Mouse (Mus musculus): ENCODE results near the gene F13a1. TPM values are rescaled to one million over a fixed set of nuclear protein-coding genes. Genes with fewer than 3 reads are reported as not detected.
A peak's percentile ranks its signal among the peaks of the same experiment; 100 is the strongest.

Gene F13a1
- polyA plus RNA-seq (2015; fragmentation: Nextera tagmentation; extraction: Ambion mirVana), result 27.9 and 28.2 TPM in 2 replicates

DNA sequence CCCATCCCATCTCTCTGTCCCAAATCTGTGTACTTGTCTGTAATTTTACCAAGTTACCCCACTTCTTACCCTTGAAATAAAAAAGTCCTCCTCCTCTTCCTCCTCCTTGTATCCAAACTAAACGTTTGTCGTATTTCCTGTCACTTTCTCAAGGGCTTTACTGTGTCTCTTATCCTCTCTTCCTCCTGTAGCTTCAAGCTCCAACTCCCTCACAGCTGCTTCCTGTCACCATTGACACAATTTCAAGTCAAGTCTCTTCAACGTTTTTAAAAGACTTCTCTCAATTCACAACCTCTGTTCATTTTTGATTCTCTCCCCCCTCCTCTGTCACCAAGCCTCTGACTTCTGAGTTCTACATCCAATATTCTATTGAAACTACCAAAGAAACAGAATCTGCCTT, at the start of gene F13a1:
Gene F13a1 (minus strand): TSS at position 119 of the 400 bp plus-strand sequence.
- ATAC-seq (ENCODE audit: low read depth), result no peak
- no peak within 1 kb of the TSS for H3K4me2 ChIP-seq (ENCODE audit: low read depth, low read length)
- H3K27ac ChIP-seq (ENCODE audit: low read length), result no peak within 1 kb of the TSS
- H3K4me3 ChIP-seq (ENCODE audit: low read length), result no peak within 1 kb of the TSS
- no peak within 1 kb of the TSS for H3K9ac ChIP-seq (ENCODE audit: low read length)
- no peaks in the 10 kb centered on the region for H3K9me3 ChIP-seq (ENCODE audit: control insufficient read depth, low read length)
- H3K4me1 ChIP-seq (replicated peaks; ENCODE audit: control insufficient read depth, insufficient read depth, low read length), result no peaks in the 10 kb centered on the region
- WGBS, result 27% methylated on average over 3 of the region's 3 CpGs
- H3K27me3 ChIP-seq (ENCODE audit: control insufficient read depth, insufficient read depth, low read depth, low read length), result no peaks in the 10 kb centered on the region
- no peaks in the 10 kb centered on the region for H3K36me3 ChIP-seq (ENCODE audit: control insufficient read depth, insufficient read depth, low read length)

DNA sequence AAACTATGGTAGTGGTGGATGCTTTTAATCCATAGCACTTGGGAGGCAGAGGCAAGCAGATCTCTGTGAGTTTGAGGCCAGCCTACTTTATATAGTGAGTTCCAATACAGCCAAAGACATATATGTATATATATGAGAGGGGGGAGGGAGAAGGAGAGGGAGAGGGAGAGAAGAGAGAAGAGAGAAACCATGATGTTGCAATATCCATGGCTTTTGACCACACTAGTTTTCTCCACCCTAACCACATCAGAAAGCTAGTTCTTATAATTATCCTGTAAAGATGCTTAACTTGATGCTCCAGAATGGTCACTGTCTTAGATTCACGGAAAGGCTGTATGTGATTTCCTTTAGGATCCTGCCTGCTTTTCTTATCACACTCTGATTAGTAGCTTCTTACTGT, 41.6 kb upstream of the F13a1 start:
- no peaks in the 10 kb centered on the region for H3K36me3 ChIP-seq (ENCODE audit: control insufficient read depth, insufficient read depth, low read length)
- no peak overlapping the region for H3K4me3 ChIP-seq (ENCODE audit: low read length)
- no peak overlapping the region for H3K4me2 ChIP-seq (ENCODE audit: low read depth, low read length)
- WGBS, result 86% methylated on average over 1 of the region's 1 CpGs
- no peaks in the 10 kb centered on the region for H3K4me1 ChIP-seq (replicated peaks; ENCODE audit: control insufficient read depth, insufficient read depth, low read length)
- no peak for ATAC-seq (ENCODE audit: low read depth)
- H3K27me3 ChIP-seq (ENCODE audit: control insufficient read depth, insufficient read depth, low read depth, low read length), result no peaks in the 10 kb centered on the region
- no peak overlapping the region for H3K27ac ChIP-seq (ENCODE audit: low read length)
- no peaks in the 10 kb centered on the region for H3K9me3 ChIP-seq (ENCODE audit: control insufficient read depth, low read length)
- no peak overlapping the region for H3K9ac ChIP-seq (ENCODE audit: low read length)

- Histone ChIP-seq H3K4me3 (ENCODE audit: low read length) (no peak overlapping the region), H3K4me1 (replicated peaks; ENCODE audit: control insufficient read depth, insufficient read depth, low read length) (no peaks in the 10 kb centered on the region), H3K4me2 (ENCODE audit: low read depth, low read length) (no peak overlapping the region), H3K36me3 (ENCODE audit: control insufficient read depth, insufficient read depth, low read length) (no peaks in the 10 kb centered on the region), H3K9ac (ENCODE audit: low read length) (no peak overlapping the region), H3K9me3 (ENCODE audit: control insufficient read depth, low read length) (no peaks in the 10 kb centered on the region), H3K27ac (ENCODE audit: low read length) (no peak overlapping the region), H3K27me3 (ENCODE audit: control insufficient read depth, insufficient read depth, low read depth, low read length) (no peaks in the 10 kb centered on the region)
- no peak for ATAC-seq (ENCODE audit: low read depth)
- WGBS, result 50% methylated on average over 6 of the region's 6 CpGs
These were observed 39.1 kb upstream of the F13a1 start for GRCm38 (mm10) chr13:37089104-37089503.

GRCm38 (mm10) chr13:37081506-37082241, 31.6 kb upstream of the F13a1 start:
- no peaks in the 10 kb centered on the region for H3K9me3 ChIP-seq (ENCODE audit: control insufficient read depth, low read length)
- no peak overlapping the region for H3K4me2 ChIP-seq (ENCODE audit: low read depth, low read length)

DNA sequence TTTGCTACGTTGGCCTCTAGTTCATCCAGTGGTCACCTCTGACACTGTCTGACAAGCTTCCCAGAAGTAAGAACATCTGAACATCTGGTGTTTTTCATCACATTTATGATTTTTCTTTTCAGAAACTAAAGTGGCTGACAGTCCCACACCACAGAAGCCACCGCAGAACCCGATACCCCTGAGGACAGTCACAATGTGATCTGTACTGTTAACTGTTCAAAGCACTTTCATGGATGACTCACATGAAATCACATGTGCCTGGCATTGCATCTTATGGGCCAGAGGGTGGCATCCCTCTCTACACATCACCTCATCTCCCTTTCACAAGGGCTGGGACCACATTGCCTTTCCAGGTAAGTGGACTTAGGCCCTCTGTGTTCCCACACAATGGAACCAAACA, 21.3 kb upstream of the F13a1 start:
- ATAC-seq (ENCODE audit: low read depth), result no peak

More at GRCm38 (mm10) chr13:37081506-37082241, 31.6 kb upstream of the F13a1 start:
- ATAC-seq (ENCODE audit: low read depth), result no peak
- H3K4me1 ChIP-seq (replicated peaks; ENCODE audit: control insufficient read depth, insufficient read depth, low read length), result no peaks in the 10 kb centered on the region
- 61% methylated on average over 13 of the region's 13 CpGs for WGBS
- no peaks in the 10 kb centered on the region for H3K36me3 ChIP-seq (ENCODE audit: control insufficient read depth, insufficient read depth, low read length)
- no peak overlapping the region for H3K27ac ChIP-seq (ENCODE audit: low read length)
- H3K27me3 ChIP-seq (ENCODE audit: control insufficient read depth, insufficient read depth, low read depth, low read length), result no peaks in the 10 kb centered on the region
- H3K4me3 ChIP-seq (ENCODE audit: low read length), result no peak overlapping the region
- H3K9ac ChIP-seq (ENCODE audit: low read length), result no peak overlapping the region

DNA sequence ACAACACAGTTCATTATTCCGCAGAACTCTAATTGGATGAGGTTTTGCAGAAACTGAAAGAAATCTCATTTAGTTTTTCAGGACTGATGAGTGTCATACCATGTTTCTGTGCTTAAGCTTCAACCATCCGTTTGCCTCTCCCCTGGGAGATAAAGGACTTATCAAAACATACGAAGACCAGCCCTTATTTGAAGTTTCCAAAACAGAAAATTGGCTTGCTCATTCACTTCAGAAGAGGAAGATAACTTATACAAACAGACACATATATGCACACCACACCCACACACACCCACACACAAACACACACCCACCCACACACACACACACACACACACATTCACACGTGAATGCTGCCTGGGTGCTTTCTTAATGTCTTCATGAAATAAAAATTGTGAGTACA, 20.8 kb upstream of the F13a1 start:
- Histone ChIP-seq H3K27ac (ENCODE audit: low read length) (no peak overlapping the region), H3K9me3 (ENCODE audit: control insufficient read depth, low read length) (no peaks in the 10 kb centered on the region), H3K4me1 (replicated peaks; ENCODE audit: control insufficient read depth, insufficient read depth, low read length) (no peaks in the 10 kb centered on the region), H3K4me2 (ENCODE audit: low read depth, low read length) (no peak overlapping the region), H3K27me3 (ENCODE audit: control insufficient read depth, insufficient read depth, low read depth, low read length) (no peaks in the 10 kb centered on the region), H3K36me3 (ENCODE audit: control insufficient read depth, insufficient read depth, low read length) (no peaks in the 10 kb centered on the region), H3K4me3 (ENCODE audit: low read length) (no peak overlapping the region), H3K9ac (ENCODE audit: low read length) (no peak overlapping the region)
- ATAC-seq (ENCODE audit: low read depth), result no peak
- 47% methylated on average over 4 of the region's 4 CpGs for WGBS

More for the DNA sequence above, 21.3 kb upstream of the F13a1 start:
- 68% methylated on average over 3 of the region's 3 CpGs for WGBS
- Histone ChIP-seq H3K27ac (ENCODE audit: low read length) (no peak overlapping the region), H3K4me2 (ENCODE audit: low read depth, low read length) (no peak overlapping the region), H3K9ac (ENCODE audit: low read length) (no peak overlapping the region), H3K9me3 (ENCODE audit: control insufficient read depth, low read length) (no peaks in the 10 kb centered on the region), H3K27me3 (ENCODE audit: control insufficient read depth, insufficient read depth, low read depth, low read length) (no peaks in the 10 kb centered on the region), H3K4me1 (replicated peaks; ENCODE audit: control insufficient read depth, insufficient read depth, low read length) (no peaks in the 10 kb centered on the region), H3K36me3 (ENCODE audit: control insufficient read depth, insufficient read depth, low read length) (no peaks in the 10 kb centered on the region), H3K4me3 (ENCODE audit: low read length) (no peak overlapping the region)

- no peak overlapping the region for H3K27ac ChIP-seq (ENCODE audit: low read length)
- ATAC-seq (ENCODE audit: low read depth), result peak; percentile 77
- WGBS, result 57% methylated on average over 5 of the region's 5 CpGs
These were observed 10.8 kb upstream of the F13a1 start for GRCm38 (mm10) chr13:37060810-37061209.

DNA sequence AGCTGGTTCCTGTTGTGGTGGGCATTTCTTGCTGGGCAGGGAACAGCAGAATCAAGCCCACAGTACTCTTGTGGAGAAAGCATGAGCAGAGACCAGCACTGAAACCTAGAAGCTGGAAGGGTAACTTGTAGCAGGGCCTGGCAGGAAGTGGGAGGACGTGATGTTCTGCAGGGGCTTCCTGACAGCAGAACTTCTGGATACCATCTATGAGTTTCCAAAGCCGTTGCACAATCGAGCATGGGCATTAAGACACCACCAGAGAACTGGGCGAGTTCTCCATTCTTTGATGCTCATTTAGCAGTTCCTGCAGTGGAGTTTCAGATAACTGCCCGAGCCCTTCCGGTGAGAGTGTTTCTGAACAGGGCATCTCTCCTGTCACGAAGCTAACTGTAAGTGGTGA, 6.6 kb upstream of the F13a1 start:
- WGBS, result 75% methylated on average over 7 of the region's 7 CpGs
- H3K9me3 ChIP-seq (ENCODE audit: control insufficient read depth, low read length), result no peaks in the 10 kb centered on the region

More at GRCm38 (mm10) chr13:37060810-37061209, 10.8 kb upstream of the F13a1 start:
- H3K27me3 ChIP-seq (ENCODE audit: control insufficient read depth, insufficient read depth, low read depth, low read length), result no peaks in the 10 kb centered on the region
- H3K9me3 ChIP-seq (ENCODE audit: control insufficient read depth, low read length), result no peaks in the 10 kb centered on the region
- no peak overlapping the region for H3K4me3 ChIP-seq (ENCODE audit: low read length)
- H3K4me2 ChIP-seq (ENCODE audit: low read depth, low read length), result no peak overlapping the region
- 0 out of 2 replicates have a peak, but pooled peaks cover 3% of the 10 kb centered on the region for H3K4me1 ChIP-seq (replicated peaks; ENCODE audit: control insufficient read depth, insufficient read depth, low read length)
- H3K9ac ChIP-seq (ENCODE audit: low read length), result no peak overlapping the region
- no peaks in the 10 kb centered on the region for H3K36me3 ChIP-seq (ENCODE audit: control insufficient read depth, insufficient read depth, low read length)

DNA sequence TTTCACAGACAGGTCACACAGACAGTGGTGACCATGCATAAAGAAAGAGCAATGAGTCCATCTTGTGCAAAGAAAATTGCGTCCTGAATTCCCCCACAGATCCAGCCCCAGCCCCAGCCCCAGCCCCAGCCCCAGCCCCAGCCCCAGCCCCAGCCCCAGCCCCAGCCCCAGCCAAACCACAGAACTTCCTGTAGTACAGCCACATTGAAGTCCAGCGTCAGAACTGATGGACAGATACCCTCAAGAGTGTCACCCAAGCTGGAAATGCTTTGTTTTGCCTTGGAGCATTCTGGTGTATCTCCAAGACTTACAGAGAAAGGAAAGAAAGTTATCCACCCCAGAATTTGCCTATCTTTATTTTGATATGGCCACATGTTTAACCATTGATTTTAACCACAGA, 413 bp downstream of the F13a1 start:
- H3K4me3 ChIP-seq (ENCODE audit: low read length), result no peak overlapping the region
- H3K27me3 ChIP-seq (ENCODE audit: control insufficient read depth, insufficient read depth, low read depth, low read length), result no peaks in the 10 kb centered on the region
- H3K27ac ChIP-seq (ENCODE audit: low read length), result no peak overlapping the region
- H3K36me3 ChIP-seq (ENCODE audit: control insufficient read depth, insufficient read depth, low read length), result no peaks in the 10 kb centered on the region
- no peak overlapping the region for H3K4me2 ChIP-seq (ENCODE audit: low read depth, low read length)
- no peaks in the 10 kb centered on the region for H3K9me3 ChIP-seq (ENCODE audit: control insufficient read depth, low read length)
- WGBS, result 43% methylated on average over 2 of the region's 2 CpGs
- no peaks in the 10 kb centered on the region for H3K4me1 ChIP-seq (replicated peaks; ENCODE audit: control insufficient read depth, insufficient read depth, low read length)
- ATAC-seq (ENCODE audit: low read depth), result no peak
- no peak overlapping the region for H3K9ac ChIP-seq (ENCODE audit: low read length)

More for the DNA sequence above, 6.6 kb upstream of the F13a1 start:
- no peak overlapping the region for H3K27ac ChIP-seq (ENCODE audit: low read length)
- H3K4me2 ChIP-seq (ENCODE audit: low read depth, low read length), result no peak overlapping the region
- H3K36me3 ChIP-seq (ENCODE audit: control insufficient read depth, insufficient read depth, low read length), result no peaks in the 10 kb centered on the region
- no peak overlapping the region for H3K9ac ChIP-seq (ENCODE audit: low read length)
- 0 out of 2 replicates have a peak, but pooled peaks cover 3% of the 10 kb centered on the region for H3K4me1 ChIP-seq (replicated peaks; ENCODE audit: control insufficient read depth, insufficient read depth, low read length)
- no peak overlapping the region for H3K4me3 ChIP-seq (ENCODE audit: low read length)
- 0 out of 2 replicates have a peak, but pooled peaks have one; percentile 20 for ATAC-seq (ENCODE audit: low read depth)
- no peaks in the 10 kb centered on the region for H3K27me3 ChIP-seq (ENCODE audit: control insufficient read depth, insufficient read depth, low read depth, low read length)

Data from lung, embryonic 16.5 days (tissue).